Mouse (Mus musculus) cerebellum, adult 2 months (tissue): Measurements from ENCODE around the gene Lingo3. TPM values are rescaled to one million over a fixed set of nuclear protein-coding genes. Genes with fewer than 3 reads are reported as not detected.

Experiments
- DNase-seq, 2 experiments: peaks; one replicate each; pipeline ENCODE4 v3.0.0; 2021
- H3K27ac ChIP-seq: fragments of 200-500 bp; 2 replicates; pipeline ENCODE4 v1.5.1; 2012; ENCODE audit warnings: low read length, control low read depth, inconsistent platforms; ENCODE audit not compliant: insufficient read depth
- H3K27me3 ChIP-seq: fragments of 200-500 bp; 2 replicates; pipeline ENCODE4 v1.6.1; 2012; ENCODE audit warnings: inconsistent platforms, mild to moderate bottlenecking, low read length, moderate library complexity; ENCODE audit not compliant: control insufficient read depth, insufficient read depth
- H3K4me1 ChIP-seq: fragments of 200-500 bp; 2 replicates; pipeline ENCODE4 v1.6.1; 2011; ENCODE audit warnings: low read length; ENCODE audit not compliant: control insufficient read depth, insufficient read depth
- H3K4me3 ChIP-seq: fragments of 200-500 bp; replicated peaks from 2 replicates; pipeline ENCODE3; 2011; ENCODE audit warnings: mild to moderate bottlenecking, low read depth, low read length, control low read depth; ENCODE audit not compliant: insufficient read depth
- CTCF ChIP-seq: fragments of 200-500 bp; IDR thresholded peaks from 2 replicates; pipeline ENCODE4 v1.5.1; 2011; ENCODE audit warnings: low read depth, mild to moderate bottlenecking, control low read depth, low read length, moderate library complexity, borderline replicate concordance; ENCODE audit not compliant: insufficient read depth
- POLR2A ChIP-seq: fragments of 200-500 bp; IDR thresholded peaks from 2 replicates; pipeline ENCODE4 v1.6.1; 2011; ENCODE audit warnings: low read length, control low read depth, borderline replicate concordance; ENCODE audit not compliant: insufficient read depth
- WGBS: fragments of 180-500 bp; shearing (Covaris S2); methylation state at CpG from one replicate; pipeline ENCODE4 v1.1.7; 2018; 5-methylcytosine and 5-hydroxymethylcytosine counted together
- polyA plus RNA-seq: library from polyadenylated mRNA; depleted of rRNA; stranded (reverse); fragments of >200 nt; gene quantifications from 2 replicates; pipeline ENCODE4 v1.2.3, GENCODE M21; 2012

Gene Lingo3
- polyA plus RNA-seq, 1 experiment = 54.4 TPM

GRCm38 (mm10) chr10:80856267-80856666 is 12.4 kb upstream of the Lingo3 start:
- WGBS = 25% methylated on average over 3 of the region's 3 CpGs
- DNase-seq = no peak
- H3K4me1 ChIP-seq = peaks cover 27% of the 10 kb centered on the region
- H3K4me3 ChIP-seq = peak overlapping the region; percentile 95
- no peak overlapping the region for H3K27ac ChIP-seq
- TF ChIP-seq POLR2A = no peak
- TF ChIP-seq CTCF = no peak
- no peaks in the 10 kb centered on the region for H3K27me3 ChIP-seq

- H3K27ac ChIP-seq = peak overlapping the region; percentile 31
- H3K4me3 ChIP-seq = peak overlapping the region; percentile 95
- 2% methylated on average over 11 of the region's 11 CpGs for WGBS
- peak; percentile 76 to 81 for DNase-seq
- no peaks in the 10 kb centered on the region for H3K27me3 ChIP-seq
- TF ChIP-seq POLR2A = no peak
- TF ChIP-seq CTCF = no peak
- peaks cover 27% of the 10 kb centered on the region for H3K4me1 ChIP-seq
Observed at GRCm38 (mm10) chr10:80855749-80856073, 11.9 kb upstream of the Lingo3 start.

GRCm38 (mm10) chr10:80854913-80855748 is 11.3 kb upstream of the Lingo3 start, which contains the start of the genes Lsm7 and Sppl2b:
Lsm7 (minus strand) TSS chr10:80855209.
Sppl2b (plus strand) TSS chr10:80855275.
- TF ChIP-seq CTCF = no peak
- TF ChIP-seq POLR2A = peak; percentile 86
- DNase-seq = peak; percentile 96 to 99
- Histone ChIP-seq H3K27me3 (no peaks in the 10 kb centered on the region), H3K27ac (peak within 1 kb of the TSS; percentile 31), H3K4me1 (peaks cover 27% of the 10 kb centered on the region), H3K4me3 (peak within 1 kb of the TSS; percentile 95)
- WGBS = under 1% methylated on average over 80 of the region's 81 CpGs

- TF ChIP-seq CTCF (no peak), POLR2A (no peak)
- Histone ChIP-seq H3K27me3 (no peaks in the 10 kb centered on the region), H3K27ac (no peak overlapping the region), H3K4me1 (peaks cover 14% of the 10 kb centered on the region), H3K4me3 (no peak overlapping the region)
- WGBS = 23% methylated on average over 10 of the region's 10 CpGs
- no peak for DNase-seq
Observed at GRCm38 (mm10) chr10:80848571-80848970, 4.7 kb upstream of the Lingo3 start.

GRCm38 (mm10) chr10:80845732-80846131 is 1.9 kb upstream of the Lingo3 start:
- Histone ChIP-seq H3K27ac (no peak overlapping the region), H3K4me3 (no peak overlapping the region), H3K4me1 (peaks cover 27% of the 10 kb centered on the region), H3K27me3 (no peaks in the 10 kb centered on the region)
- WGBS = 60% methylated on average over 12 of the region's 12 CpGs
- DNase-seq = no peak
- TF ChIP-seq CTCF (no peak), POLR2A (no peak)

- Histone ChIP-seq H3K4me3 (no peak overlapping the region), H3K4me1 (peaks cover 33% of the 10 kb centered on the region), H3K27ac (no peak overlapping the region), H3K27me3 (no peaks in the 10 kb centered on the region)
- TF ChIP-seq CTCF = no peak
- no peak for TF ChIP-seq POLR2A
- WGBS = 13% methylated on average over 8 of the region's 8 CpGs
- no peak for DNase-seq
Observed at GRCm38 (mm10) chr10:80845055-80845693, 1.3 kb upstream of the Lingo3 start.

GRCm38 (mm10) chr10:80843087-80843930 is 530 bp downstream of the Lingo3 start:
- Histone ChIP-seq H3K4me3 (peak overlapping the region; percentile 75), H3K4me1 (peaks cover 45% of the 10 kb centered on the region), H3K27me3 (no peaks in the 10 kb centered on the region), H3K27ac (peak overlapping the region; percentile 48)
- 3% methylated on average over 32 of the region's 32 CpGs for WGBS
- peak in 1 of 2 experiments; percentile 49 for DNase-seq
- no peak for TF ChIP-seq CTCF
- TF ChIP-seq POLR2A = no peak
